Mouse (Mus musculus): ENCODE results near the gene Pard3.

- TF ChIP-seq CTCF (IDR thresholded peaks at IDR 0.05; ENCODE audit: extremely low read depth, insufficient read depth, low read length): peak; percentile 19; the same call in 1 of the 2 replicates
- no peak for TF ChIP-seq POLR2A (IDR thresholded peaks at IDR 0.05; ENCODE audit: extremely low read depth, insufficient read depth, low read length)
Measured at GRCm38 (mm10) chr8:127284462-127285216, 220.9 kb downstream of the Pard3 start.
